Mouse (Mus musculus): Measurements from ENCODE around the gene Vti1a. TPM values are rescaled to one million over a fixed set of nuclear protein-coding genes. Genes with fewer than 3 reads are reported as not detected.

The Vti1a gene
- polyA plus RNA-seq, 1 experiment from 2014 or later, result 27.4 TPM

GRCm38 (mm10) chr19:55480526-55480925, 164.4 kb downstream of the Vti1a start:
- H3K4me2 ChIP-seq (ENCODE audit: low read depth, low read length), result no peak overlapping the region
- no peaks in the 10 kb centered on the region for H3K27me3 ChIP-seq (replicated peaks; ENCODE audit: control insufficient read depth, insufficient read depth, low read length)
- no peak for ATAC-seq
- H3K4me1 ChIP-seq (ENCODE audit: control insufficient read depth, insufficient read depth, low read length), result peaks cover 20% of the 10 kb centered on the region
- H3K9me3 ChIP-seq (ENCODE audit: control insufficient read depth, low read length), result no peaks in the 10 kb centered on the region
- no peak overlapping the region for H3K4me3 ChIP-seq (ENCODE audit: low read length)
- no peaks in the 10 kb centered on the region for H3K36me3 ChIP-seq (ENCODE audit: control insufficient read depth, insufficient read depth, low read length)
- H3K27ac ChIP-seq (ENCODE audit: low read length), result no peak overlapping the region
- H3K9ac ChIP-seq (ENCODE audit: low read depth, low read length), result no peak overlapping the region
- whole genome bisulfite sequencing, result 66% methylated on average over 5 of the region's 5 CpGs

GRCm38 (mm10) chr19:55481308-55481707, 165.2 kb downstream of the Vti1a start:
- Histone ChIP-seq H3K27ac (ENCODE audit: low read length) (no peak overlapping the region), H3K9me3 (ENCODE audit: control insufficient read depth, low read length) (no peaks in the 10 kb centered on the region), H3K9ac (ENCODE audit: low read depth, low read length) (no peak overlapping the region), H3K4me1 (ENCODE audit: control insufficient read depth, insufficient read depth, low read length) (peaks cover 20% of the 10 kb centered on the region), H3K4me3 (ENCODE audit: low read length) (no peak overlapping the region), H3K27me3 (replicated peaks; ENCODE audit: control insufficient read depth, insufficient read depth, low read length) (no peaks in the 10 kb centered on the region), H3K4me2 (ENCODE audit: low read depth, low read length) (no peak overlapping the region), H3K36me3 (ENCODE audit: control insufficient read depth, insufficient read depth, low read length) (no peaks in the 10 kb centered on the region)
- 26% methylated on average over 5 of the region's 5 CpGs for WGBS
- no peak for ATAC-seq

- H3K4me3 ChIP-seq (ENCODE audit: low read length), result no peak overlapping the region
- no peak overlapping the region for H3K9ac ChIP-seq (ENCODE audit: low read depth, low read length)
- no peaks in the 10 kb centered on the region for H3K9me3 ChIP-seq (ENCODE audit: control insufficient read depth, low read length)
- no peaks in the 10 kb centered on the region for H3K36me3 ChIP-seq (ENCODE audit: control insufficient read depth, insufficient read depth, low read length)
- no peaks in the 10 kb centered on the region for H3K27me3 ChIP-seq (replicated peaks; ENCODE audit: control insufficient read depth, insufficient read depth, low read length)
- no peak overlapping the region for H3K27ac ChIP-seq (ENCODE audit: low read length)
- H3K4me2 ChIP-seq (ENCODE audit: low read depth, low read length), result no peak overlapping the region
- H3K4me1 ChIP-seq (ENCODE audit: control insufficient read depth, insufficient read depth, low read length), result peaks cover 20% of the 10 kb centered on the region
- 38% methylated on average over 5 of the region's 5 CpGs for WGBS
- ATAC-seq, result no peak
Observed at GRCm38 (mm10) chr19:55483526-55483925, 167.4 kb downstream of the Vti1a start.

DNA sequence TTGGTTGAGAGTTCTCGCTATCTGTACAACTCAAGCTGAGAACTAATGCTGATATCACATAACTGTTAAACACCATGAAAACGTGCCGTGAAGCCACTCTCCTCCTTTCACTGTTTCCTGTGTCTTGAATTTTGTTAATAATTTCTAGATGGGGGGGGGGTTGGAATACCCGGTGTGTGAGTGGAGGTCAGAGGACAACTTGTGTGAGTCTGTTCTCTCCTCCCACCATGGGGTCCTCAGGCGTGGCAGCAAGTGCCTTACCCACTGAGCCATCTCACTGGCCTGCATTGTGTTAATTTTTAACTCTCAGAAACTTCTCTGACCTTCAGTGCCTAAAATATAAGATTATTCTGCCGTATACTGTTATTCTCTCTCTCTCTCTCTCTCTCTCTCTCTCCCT, 168.5 kb downstream of the Vti1a start:
- H3K36me3 ChIP-seq (ENCODE audit: control insufficient read depth, insufficient read depth, low read length), result no peaks in the 10 kb centered on the region
- peak; percentile 95 for ATAC-seq
- H3K27me3 ChIP-seq (replicated peaks; ENCODE audit: control insufficient read depth, insufficient read depth, low read length), result no peaks in the 10 kb centered on the region
- no peaks in the 10 kb centered on the region for H3K9me3 ChIP-seq (ENCODE audit: control insufficient read depth, low read length)
- WGBS, result 56% methylated on average over 6 of the region's 6 CpGs
- H3K4me3 ChIP-seq (ENCODE audit: low read length), result no peak overlapping the region
- H3K4me2 ChIP-seq (ENCODE audit: low read depth, low read length), result peak overlapping the region; percentile 13
- H3K27ac ChIP-seq (ENCODE audit: low read length), result peak overlapping the region; percentile 23; the same call in 1 of the 2 replicates
- no peak overlapping the region for H3K9ac ChIP-seq (ENCODE audit: low read depth, low read length)
- H3K4me1 ChIP-seq (ENCODE audit: control insufficient read depth, insufficient read depth, low read length), result peaks cover 20% of the 10 kb centered on the region

GRCm38 (mm10) chr19:55486473-55486872, 170.4 kb downstream of the Vti1a start:
- Histone ChIP-seq H3K27me3 (replicated peaks; ENCODE audit: control insufficient read depth, insufficient read depth, low read length) (no peaks in the 10 kb centered on the region), H3K4me2 (ENCODE audit: low read depth, low read length) (no peak overlapping the region), H3K36me3 (ENCODE audit: control insufficient read depth, insufficient read depth, low read length) (no peaks in the 10 kb centered on the region), H3K4me1 (ENCODE audit: control insufficient read depth, insufficient read depth, low read length) (peaks cover 19% of the 10 kb centered on the region), H3K27ac (ENCODE audit: low read length) (no peak overlapping the region), H3K4me3 (ENCODE audit: low read length) (no peak overlapping the region), H3K9ac (ENCODE audit: low read depth, low read length) (no peak overlapping the region), H3K9me3 (ENCODE audit: control insufficient read depth, low read length) (no peaks in the 10 kb centered on the region)
- WGBS, result 65% methylated on average over 4 of the region's 4 CpGs
- no peak for ATAC-seq

DNA sequence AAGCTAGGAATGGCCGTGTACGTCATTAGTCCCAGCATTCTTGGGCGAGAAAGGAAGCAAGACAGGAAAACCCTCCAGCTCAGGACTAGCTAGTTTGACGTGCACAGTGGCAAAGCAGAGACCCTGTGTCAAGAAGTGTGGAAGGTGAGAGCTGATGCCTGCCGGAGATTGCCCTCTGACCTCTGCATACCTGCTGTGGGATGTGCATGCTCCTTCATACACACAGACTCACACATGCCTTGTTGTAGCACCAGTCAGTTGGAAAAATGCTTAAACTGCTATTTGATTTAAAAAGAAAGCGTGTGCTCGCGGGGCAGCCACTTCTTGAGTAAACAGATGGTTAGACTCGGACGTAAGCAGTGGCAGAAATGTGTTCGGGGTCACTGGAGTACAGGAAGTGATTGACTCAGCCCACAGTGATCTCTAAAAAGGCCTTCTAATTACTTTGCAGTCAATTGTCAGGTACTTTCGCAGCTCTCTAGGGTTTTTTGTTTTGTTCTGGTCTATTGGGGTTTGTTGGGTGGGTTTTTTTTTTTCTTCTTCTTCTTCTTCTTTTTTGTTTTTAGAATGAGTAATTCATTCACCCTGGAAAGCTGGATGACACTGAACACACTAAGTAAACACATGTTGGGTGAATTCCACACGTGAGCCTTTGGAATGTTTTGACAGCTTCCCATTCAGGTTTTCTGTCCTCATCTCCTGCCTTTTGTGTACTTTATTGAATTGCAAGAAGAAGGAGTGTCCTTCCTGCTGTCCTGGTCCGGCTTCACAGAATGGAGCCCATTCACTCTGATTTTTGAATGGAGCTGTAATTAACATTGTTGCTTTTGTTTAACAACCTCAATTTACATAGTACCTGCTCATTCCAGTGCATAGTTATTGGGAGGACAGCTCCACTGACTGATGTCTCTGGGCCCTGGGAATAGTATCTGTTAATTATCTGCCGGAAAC, 175.3 kb downstream of the Vti1a start:
- H3K4me1 ChIP-seq (ENCODE audit: control insufficient read depth, insufficient read depth, low read length), result peaks cover 12% of the 10 kb centered on the region
- no peak for ATAC-seq
- H3K4me3 ChIP-seq (ENCODE audit: low read length), result no peak overlapping the region
- H3K27ac ChIP-seq (ENCODE audit: low read length), result no peak overlapping the region
- WGBS, result 37% methylated on average over 15 of the region's 15 CpGs
- H3K27me3 ChIP-seq (replicated peaks; ENCODE audit: control insufficient read depth, insufficient read depth, low read length), result no peaks in the 10 kb centered on the region
- no peak overlapping the region for H3K9ac ChIP-seq (ENCODE audit: low read depth, low read length)
- no peaks in the 10 kb centered on the region for H3K9me3 ChIP-seq (ENCODE audit: control insufficient read depth, low read length)
- no peaks in the 10 kb centered on the region for H3K36me3 ChIP-seq (ENCODE audit: control insufficient read depth, insufficient read depth, low read length)
- H3K4me2 ChIP-seq (ENCODE audit: low read depth, low read length), result no peak overlapping the region

DNA sequence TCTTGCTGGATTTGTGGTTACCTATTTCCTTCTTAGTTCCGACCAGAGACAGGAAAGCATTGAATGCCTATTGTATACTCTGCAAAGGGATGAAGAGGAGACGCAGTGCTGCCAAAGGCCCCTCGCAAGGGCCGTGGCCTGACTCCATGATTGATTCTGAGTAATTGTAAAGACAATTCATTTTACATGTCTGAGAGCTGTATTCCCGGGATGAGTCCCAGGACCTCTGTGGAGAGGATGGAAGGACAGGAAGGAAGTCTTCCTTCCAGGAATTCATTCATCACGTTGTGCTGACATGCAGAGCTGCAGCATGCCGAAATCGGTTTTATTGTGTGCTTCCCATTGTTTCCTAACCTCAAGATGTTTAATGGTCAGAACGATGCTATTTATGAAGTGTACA, 180.2 kb downstream of the Vti1a start:
- WGBS, result 40% methylated on average over 9 of the region's 9 CpGs
- H3K27me3 ChIP-seq (replicated peaks; ENCODE audit: control insufficient read depth, insufficient read depth, low read length), result no peaks in the 10 kb centered on the region
- no peak for ATAC-seq

GRCm38 (mm10) chr19:55499179-55499863, 183.2 kb downstream of the Vti1a start:
- ATAC-seq, result peak; percentile 23; the same call in 1 of the 2 replicates

More for the DNA sequence above, 180.2 kb downstream of the Vti1a start:
- Histone ChIP-seq H3K4me3 (ENCODE audit: low read length) (no peak overlapping the region), H3K9ac (ENCODE audit: low read depth, low read length) (no peak overlapping the region), H3K27ac (ENCODE audit: low read length) (no peak overlapping the region), H3K36me3 (ENCODE audit: control insufficient read depth, insufficient read depth, low read length) (no peaks in the 10 kb centered on the region), H3K4me2 (ENCODE audit: low read depth, low read length) (no peak overlapping the region), H3K9me3 (ENCODE audit: control insufficient read depth, low read length) (no peaks in the 10 kb centered on the region), H3K4me1 (ENCODE audit: control insufficient read depth, insufficient read depth, low read length) (peaks cover 13% of the 10 kb centered on the region)

GRCm38 (mm10) chr19:55501985-55502384, 185.9 kb downstream of the Vti1a start:
- no peaks in the 10 kb centered on the region for H3K36me3 ChIP-seq (ENCODE audit: control insufficient read depth, insufficient read depth, low read length)
- H3K4me1 ChIP-seq (ENCODE audit: control insufficient read depth, insufficient read depth, low read length), result peaks cover 13% of the 10 kb centered on the region; the same call in 1 of the 2 replicates
- H3K27me3 ChIP-seq (replicated peaks; ENCODE audit: control insufficient read depth, insufficient read depth, low read length), result no peaks in the 10 kb centered on the region
- no peak overlapping the region for H3K9ac ChIP-seq (ENCODE audit: low read depth, low read length)
- WGBS, result 47% methylated on average over 4 of the region's 4 CpGs
- no peak overlapping the region for H3K4me3 ChIP-seq (ENCODE audit: low read length)
- no peak overlapping the region for H3K4me2 ChIP-seq (ENCODE audit: low read depth, low read length)
- no peak for ATAC-seq
- H3K27ac ChIP-seq (ENCODE audit: low read length), result no peak overlapping the region
- H3K9me3 ChIP-seq (ENCODE audit: control insufficient read depth, low read length), result no peaks in the 10 kb centered on the region

More at GRCm38 (mm10) chr19:55499179-55499863, 183.2 kb downstream of the Vti1a start:
- Histone ChIP-seq H3K36me3 (ENCODE audit: control insufficient read depth, insufficient read depth, low read length) (no peaks in the 10 kb centered on the region), H3K27ac (ENCODE audit: low read length) (no peak overlapping the region), H3K4me2 (ENCODE audit: low read depth, low read length) (no peak overlapping the region), H3K4me3 (ENCODE audit: low read length) (no peak overlapping the region), H3K9ac (ENCODE audit: low read depth, low read length) (peak overlapping the region; percentile 30; the same call in 1 of the 2 replicates), H3K4me1 (ENCODE audit: control insufficient read depth, insufficient read depth, low read length) (peaks cover 12% of the 10 kb centered on the region; the same call in 1 of the 2 replicates), H3K9me3 (ENCODE audit: control insufficient read depth, low read length) (no peaks in the 10 kb centered on the region), H3K27me3 (replicated peaks; ENCODE audit: control insufficient read depth, insufficient read depth, low read length) (no peaks in the 10 kb centered on the region)
- whole genome bisulfite sequencing, result 58% methylated on average over 18 of the region's 18 CpGs
